Mouse (Mus musculus): ENCODE measurements around the gene Olfr685.

Olfr685 gene

GRCm38 (mm10) chr7:105185912-105186311 is at the start of gene Olfr685:
Olfr685 (minus strand) TSS chr7:105186012.
- DNase-seq (ENCODE audit: low read depth), result no peak

GRCm38 (mm10) chr7:105229386-105229785 is 43.6 kb upstream of the Olfr685 start:
- DNase-seq (ENCODE audit: low read depth), result no peak

DNA sequence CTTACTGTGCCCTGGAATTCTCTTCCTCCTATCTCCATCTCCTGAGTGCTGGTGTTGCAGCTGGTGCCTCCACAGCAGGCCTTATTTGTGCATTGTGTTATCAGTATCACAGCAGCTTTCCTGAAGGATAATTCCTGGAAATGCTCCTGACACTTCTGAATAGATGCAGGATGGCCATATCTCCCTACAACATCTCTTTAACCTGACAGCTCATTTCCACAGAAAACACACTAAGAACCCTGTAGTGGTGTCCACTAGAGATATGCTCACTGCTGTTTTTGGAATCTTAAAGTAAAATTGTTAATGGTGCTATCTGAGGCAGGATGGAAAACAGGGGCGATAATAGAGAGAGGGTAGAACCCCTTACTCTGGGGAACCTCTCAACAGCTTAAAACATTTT is 42.3 kb upstream of the Olfr685 start:
- no peak for DNase-seq (ENCODE audit: low read depth)

- no peak for DNase-seq (ENCODE audit: low read depth)
Observed at GRCm38 (mm10) chr7:105226703-105227102, 40.9 kb upstream of the Olfr685 start.

DNA sequence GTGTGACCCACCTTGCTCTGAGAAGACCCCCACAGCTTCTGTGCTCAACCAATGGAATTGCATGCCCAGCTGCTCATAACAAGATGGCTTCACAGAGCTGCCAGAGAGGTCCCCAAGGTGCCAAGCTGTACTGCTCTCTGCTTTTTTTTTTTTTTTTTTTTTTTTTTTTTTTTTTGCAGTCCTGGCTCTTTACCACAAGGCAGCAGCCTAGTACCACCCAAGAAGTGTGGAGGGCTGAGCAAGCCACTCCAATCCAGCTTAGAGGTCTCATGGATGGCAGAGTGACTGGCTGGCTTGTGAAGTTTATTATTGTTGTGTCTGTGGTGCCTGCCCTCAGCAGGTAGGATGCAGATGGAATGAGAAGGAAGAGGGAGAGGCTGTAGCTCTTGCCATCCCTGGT is 40.3 kb upstream of the Olfr685 start:
- DNase-seq (ENCODE audit: low read depth), result no peak

- DNase-seq (ENCODE audit: low read depth), result no peak
Observed at GRCm38 (mm10) chr7:105218281-105218680, 32.5 kb upstream of the Olfr685 start.

GRCm38 (mm10) chr7:105214761-105215160 is 28.9 kb upstream of the Olfr685 start:
- DNase-seq (ENCODE audit: low read depth), result no peak

DNA sequence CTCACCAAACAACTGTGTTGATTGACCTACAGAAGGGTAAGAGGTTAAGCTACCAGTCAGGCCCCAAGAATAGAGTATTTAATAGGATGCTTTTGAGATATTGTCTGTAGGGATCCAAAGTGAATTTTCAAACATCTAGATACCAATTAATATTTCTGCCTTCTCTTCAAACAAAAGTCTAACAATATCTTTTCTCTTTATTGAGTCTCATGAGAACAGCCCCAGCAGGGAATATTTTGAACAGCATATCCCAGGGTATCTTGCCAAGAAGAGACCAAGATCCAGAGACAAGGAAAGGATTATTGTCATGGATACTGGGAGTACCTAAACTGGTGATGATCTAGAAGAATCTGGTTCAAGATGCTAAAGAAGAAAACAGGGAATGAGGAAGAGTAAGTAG is 21.6 kb upstream of the Olfr685 start, which contains the start of gene Olfr686:
Gene Olfr686 (minus strand): TSS at position 101 of the 400 bp plus-strand sequence.
- no peak for DNase-seq (ENCODE audit: low read depth)

DNA sequence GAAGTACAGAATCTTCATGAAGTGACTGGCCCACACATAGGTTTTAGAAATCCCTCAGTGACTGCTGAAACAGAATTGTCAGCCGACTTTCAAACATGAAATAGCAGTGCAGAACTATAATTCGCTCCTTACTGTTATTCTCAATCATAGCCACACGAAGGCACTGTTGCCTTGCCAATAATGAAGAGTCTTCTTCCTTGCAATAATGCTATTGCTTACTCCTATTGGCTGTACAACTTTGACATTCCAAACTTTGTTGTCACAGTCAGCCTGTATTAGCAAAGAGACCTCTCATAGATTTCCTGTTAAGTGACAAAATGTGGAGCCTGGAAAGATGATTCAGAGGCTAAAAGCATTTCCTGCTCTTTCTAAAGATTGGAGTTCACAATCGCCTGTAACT is 15.0 kb downstream of the Olfr685 start:
- peak; percentile 49 for DNase-seq (ENCODE audit: low read depth)

DNA sequence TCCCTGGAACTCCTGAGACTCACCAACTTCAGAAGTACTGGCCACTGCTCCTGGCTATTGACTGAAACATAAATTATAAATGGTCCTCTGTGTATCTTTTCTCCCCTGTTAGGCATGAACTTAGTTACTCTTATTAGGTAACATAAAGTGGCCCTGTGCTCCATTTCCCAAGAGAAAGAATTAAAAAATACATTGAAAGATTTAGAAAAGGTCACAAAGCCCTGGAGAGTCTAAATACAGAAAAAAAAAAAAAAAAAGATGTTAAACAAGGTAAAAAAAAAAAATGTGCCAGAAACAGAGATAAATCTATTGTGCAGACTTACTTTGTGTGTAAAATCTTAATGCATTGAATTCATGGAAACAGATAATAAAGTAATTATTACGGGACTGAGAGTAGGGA is 22.3 kb downstream of the Olfr685 start, which contains the start of gene Olfr684:
Gene Olfr684 (minus strand): TSS at position 101 of the 400 bp plus-strand sequence.
- DNase-seq (ENCODE audit: low read depth), result no peak

DNA sequence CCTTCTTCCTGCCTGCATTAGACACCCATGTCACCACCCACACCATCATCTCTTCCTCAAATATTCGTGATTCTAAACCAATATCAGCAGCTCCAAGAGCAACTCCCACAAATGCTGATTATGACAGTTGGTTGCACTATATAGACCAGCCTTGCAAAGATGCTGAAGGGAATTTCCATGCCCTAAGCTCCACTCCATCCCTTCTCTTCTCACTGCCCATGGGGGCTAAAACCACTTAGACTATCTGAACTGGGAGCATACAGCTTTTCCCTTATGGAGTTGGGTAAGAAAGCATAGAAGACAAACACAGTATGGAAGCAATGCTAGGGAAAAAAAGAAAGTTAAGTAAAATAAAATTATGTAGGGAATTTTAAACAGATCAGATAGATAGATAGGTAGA is 38.9 kb downstream of the Olfr685 start, which contains the start of gene Olfr683:
Gene Olfr683 (minus strand): TSS at position 101 of the 400 bp plus-strand sequence.
- DNase-seq (ENCODE audit: low read depth), result no peak

GRCm38 (mm10) chr7:105141275-105141674 is 44.5 kb downstream of the Olfr685 start:
- DNase-seq (ENCODE audit: low read depth), result no peak

All from NIH3T3 (cell line).